Mouse (Mus musculus): ENCODE measurements around the gene Rph3al.

Gene Rph3al

GRCm38 (mm10) chr11:75938379-75938906, at the start of gene Rph3al:
Gene Rph3al, minus strand, starts transcription at chr11:75938429.
- in situ Hi-C loops (cut with MboI; ENCODE audit: low sequenced_read_pairs) = no loop called here

GRCm38 (mm10) chr11:75985948-75986347, 47.7 kb upstream of the Rph3al start:
- in situ Hi-C loops (cut with MboI; ENCODE audit: low sequenced_read_pairs) = no loop called here

GRCm38 (mm10) chr11:75984581-75984980, 46.4 kb upstream of the Rph3al start:
- in situ Hi-C loops (cut with MboI; ENCODE audit: low sequenced_read_pairs) = no loop called here

GRCm38 (mm10) chr11:75983194-75983593, 45.0 kb upstream of the Rph3al start:
- in situ Hi-C loops (cut with MboI; ENCODE audit: low sequenced_read_pairs) = no loop called here

GRCm38 (mm10) chr11:75980413-75980812, 42.2 kb upstream of the Rph3al start:
- in situ Hi-C loops (cut with MboI; ENCODE audit: low sequenced_read_pairs) = no loop called here

GRCm38 (mm10) chr11:75978051-75978450, 39.8 kb upstream of the Rph3al start:
- in situ Hi-C loops (cut with MboI; ENCODE audit: low sequenced_read_pairs) = no loop called here

- in situ Hi-C loops (cut with MboI; ENCODE audit: low sequenced_read_pairs) = no loop called here
Measured at GRCm38 (mm10) chr11:75976748-75977147, 38.5 kb upstream of the Rph3al start.

- in situ Hi-C loops (cut with MboI; ENCODE audit: low sequenced_read_pairs) = no loop called here
Measured at GRCm38 (mm10) chr11:75973988-75974387, 35.8 kb upstream of the Rph3al start.

GRCm38 (mm10) chr11:75972916-75973567, 34.8 kb upstream of the Rph3al start:
- in situ Hi-C loops (cut with MboI; ENCODE audit: low sequenced_read_pairs) = no loop called here

- in situ Hi-C loops (cut with MboI; ENCODE audit: low sequenced_read_pairs) = no loop called here
Measured at GRCm38 (mm10) chr11:75972188-75972587, 34.0 kb upstream of the Rph3al start.

- in situ Hi-C loops (cut with MboI; ENCODE audit: low sequenced_read_pairs) = no loop called here
Measured at GRCm38 (mm10) chr11:75970629-75971028, 32.4 kb upstream of the Rph3al start.

GRCm38 (mm10) chr11:75968761-75969160, 30.5 kb upstream of the Rph3al start:
- in situ Hi-C loops (cut with MboI; ENCODE audit: low sequenced_read_pairs) = loop anchor here (10.0 kb wide), 1 partner anchor 184 kb away; no protein-coding TSS in a partner anchor

GRCm38 (mm10) chr11:75966401-75967372, 28.5 kb upstream of the Rph3al start:
- in situ Hi-C loops (cut with MboI; ENCODE audit: low sequenced_read_pairs) = loop anchor here (10.0 kb wide), 1 partner anchor 182 kb away; no protein-coding TSS in a partner anchor

- in situ Hi-C loops (cut with MboI; ENCODE audit: low sequenced_read_pairs) = loop anchor here (10.0 kb wide), 1 partner anchor 181 kb away; no protein-coding TSS in a partner anchor
Measured at GRCm38 (mm10) chr11:75965674-75966400, 27.6 kb upstream of the Rph3al start.

GRCm38 (mm10) chr11:75964476-75964730, 26.2 kb upstream of the Rph3al start:
- in situ Hi-C loops (cut with MboI; ENCODE audit: low sequenced_read_pairs) = loop anchor here (10.0 kb wide), 1 partner anchor 180 kb away; no protein-coding TSS in a partner anchor

GRCm38 (mm10) chr11:75963730-75964475, 25.7 kb upstream of the Rph3al start:
- in situ Hi-C loops (cut with MboI; ENCODE audit: low sequenced_read_pairs) = loop anchor here (10.0 kb wide), 1 partner anchor 179 kb away; no protein-coding TSS in a partner anchor

GRCm38 (mm10) chr11:75961782-75962181, 23.6 kb upstream of the Rph3al start:
- in situ Hi-C loops (cut with MboI; ENCODE audit: low sequenced_read_pairs) = loop anchor here (10.0 kb wide), 1 partner anchor 177 kb away; no protein-coding TSS in a partner anchor

GRCm38 (mm10) chr11:75957124-75957832, 19.0 kb upstream of the Rph3al start:
- in situ Hi-C loops (cut with MboI; ENCODE audit: low sequenced_read_pairs) = no loop called here

- in situ Hi-C loops (cut with MboI; ENCODE audit: low sequenced_read_pairs) = no loop called here
Measured at GRCm38 (mm10) chr11:75956651-75957050, 18.4 kb upstream of the Rph3al start.
